Mouse (Mus musculus): ENCODE measurements at regions not wholly inside any gene's neighbourhood (a gene's known extent, or its start where the extent isn't known, plus 50 kb on each side); places are given as distances from the start of the nearest gene placed in this dataset.
A peak's percentile ranks its signal among the peaks of the same experiment; 100 is the strongest.

- no peaks in the 10 kb centered on the region for H3K4me1 ChIP-seq (replicated peaks)
- ATAC-seq, result no peak
- 90% methylated on average over 1 of the region's 1 CpGs for WGBS
- H3K4me3 ChIP-seq (replicated peaks), result no peak overlapping the region
- H3K9ac ChIP-seq (replicated peaks), result no peak overlapping the region
- no peaks in the 10 kb centered on the region for H3K27me3 ChIP-seq
- no peaks in the 10 kb centered on the region for H3K36me3 ChIP-seq
- H3K4me2 ChIP-seq (replicated peaks), result no peak overlapping the region
- H3K27ac ChIP-seq, result no peak overlapping the region
- H3K9me3 ChIP-seq, result peaks cover 4% of the 10 kb centered on the region; the same call in 1 of the 2 replicates
Measured at GRCm38 (mm10) chr13:69410359-69410758, 123.2 kb upstream of the Nsun2 start.

GRCm38 (mm10) chr13:69414813-69415212 lies 118.7 kb upstream of the Nsun2 start:
- no peak overlapping the region for H3K27ac ChIP-seq
- no peaks in the 10 kb centered on the region for H3K36me3 ChIP-seq
- no peaks in the 10 kb centered on the region for H3K4me1 ChIP-seq (replicated peaks)
- H3K9ac ChIP-seq (replicated peaks), result no peak overlapping the region
- WGBS, result 87% methylated on average over 7 of the region's 7 CpGs
- no peak for ATAC-seq
- no peaks in the 10 kb centered on the region for H3K27me3 ChIP-seq
- H3K4me3 ChIP-seq (replicated peaks), result no peak overlapping the region
- peaks cover 4% of the 10 kb centered on the region; the same call in 1 of the 2 replicates for H3K9me3 ChIP-seq
- no peak overlapping the region for H3K4me2 ChIP-seq (replicated peaks)

GRCm38 (mm10) chr13:69416726-69417125 lies 116.8 kb upstream of the Nsun2 start:
- H3K36me3 ChIP-seq, result no peaks in the 10 kb centered on the region
- no peak overlapping the region for H3K9ac ChIP-seq (replicated peaks)
- H3K27ac ChIP-seq, result no peak overlapping the region
- no peaks in the 10 kb centered on the region for H3K9me3 ChIP-seq
- no peak for ATAC-seq
- no peaks in the 10 kb centered on the region for H3K4me1 ChIP-seq (replicated peaks)
- H3K4me3 ChIP-seq (replicated peaks), result no peak overlapping the region
- no peak overlapping the region for H3K4me2 ChIP-seq (replicated peaks)
- WGBS, result 47% methylated on average over 2 of the region's 2 CpGs
- H3K27me3 ChIP-seq, result no peaks in the 10 kb centered on the region

GRCm38 (mm10) chr13:69417855-69418478 lies 115.6 kb upstream of the Nsun2 start:
- ATAC-seq, result no peak
- H3K4me3 ChIP-seq (replicated peaks), result no peak overlapping the region
- no peaks in the 10 kb centered on the region for H3K9me3 ChIP-seq
- H3K27ac ChIP-seq, result no peak overlapping the region
- H3K4me1 ChIP-seq (replicated peaks), result no peaks in the 10 kb centered on the region
- 88% methylated on average over 13 of the region's 14 CpGs for WGBS
- H3K36me3 ChIP-seq, result no peaks in the 10 kb centered on the region
- H3K9ac ChIP-seq (replicated peaks), result no peak overlapping the region
- no peaks in the 10 kb centered on the region for H3K27me3 ChIP-seq
- no peak overlapping the region for H3K4me2 ChIP-seq (replicated peaks)

- ATAC-seq, result no peak
- Histone ChIP-seq H3K27me3 (no peaks in the 10 kb centered on the region), H3K4me2 (replicated peaks) (no peak overlapping the region), H3K9ac (replicated peaks) (no peak overlapping the region), H3K36me3 (no peaks in the 10 kb centered on the region), H3K9me3 (no peaks in the 10 kb centered on the region), H3K4me3 (replicated peaks) (no peak overlapping the region), H3K27ac (no peak overlapping the region), H3K4me1 (replicated peaks) (no peaks in the 10 kb centered on the region)
- WGBS, result 86% methylated on average over 8 of the region's 8 CpGs
Measured at GRCm38 (mm10) chr13:69420166-69420565, 113.4 kb upstream of the Nsun2 start.

GRCm38 (mm10) chr13:69421966-69422365 lies 111.6 kb upstream of the Nsun2 start:
- H3K36me3 ChIP-seq, result no peaks in the 10 kb centered on the region
- no peak for ATAC-seq
- no peak overlapping the region for H3K27ac ChIP-seq
- H3K4me3 ChIP-seq (replicated peaks), result no peak overlapping the region
- no peaks in the 10 kb centered on the region for H3K27me3 ChIP-seq
- H3K9ac ChIP-seq (replicated peaks), result no peak overlapping the region
- peaks cover 8% of the 10 kb centered on the region for H3K4me1 ChIP-seq (replicated peaks)
- H3K4me2 ChIP-seq (replicated peaks), result no peak overlapping the region
- H3K9me3 ChIP-seq, result no peaks in the 10 kb centered on the region

GRCm38 (mm10) chr13:69426117-69426516 lies 107.4 kb upstream of the Nsun2 start:
- Histone ChIP-seq H3K4me3 (replicated peaks) (no peak overlapping the region), H3K27me3 (no peaks in the 10 kb centered on the region), H3K27ac (0 out of 2 replicates have a peak overlapping the region, but pooled peaks have one; percentile 30), H3K9me3 (no peaks in the 10 kb centered on the region), H3K4me1 (replicated peaks) (peaks cover 21% of the 10 kb centered on the region), H3K4me2 (replicated peaks) (no peak overlapping the region), H3K36me3 (no peaks in the 10 kb centered on the region), H3K9ac (replicated peaks) (no peak overlapping the region)
- 51% methylated on average over 6 of the region's 6 CpGs for WGBS
- ATAC-seq, result 0 out of 2 replicates have a peak, but pooled peaks have one; percentile 29

- Histone ChIP-seq H3K9ac (replicated peaks) (no peak overlapping the region), H3K27ac (no peak overlapping the region; the same call in 1 of the 2 replicates), H3K4me2 (replicated peaks) (no peak overlapping the region), H3K4me3 (replicated peaks) (no peak overlapping the region), H3K9me3 (no peaks in the 10 kb centered on the region), H3K4me1 (replicated peaks) (peaks cover 21% of the 10 kb centered on the region), H3K36me3 (no peaks in the 10 kb centered on the region), H3K27me3 (no peaks in the 10 kb centered on the region)
- WGBS, result 14% methylated on average over 5 of the region's 5 CpGs
- peak; percentile 89 for ATAC-seq
Measured at GRCm38 (mm10) chr13:69429596-69429995, 104.0 kb upstream of the Nsun2 start.

GRCm38 (mm10) chr13:69433461-69434323 lies 99.9 kb upstream of the Nsun2 start:
- H3K4me3 ChIP-seq (replicated peaks), result no peak overlapping the region
- H3K27me3 ChIP-seq, result no peaks in the 10 kb centered on the region
- 89% methylated on average over 8 of the region's 8 CpGs for WGBS
- no peak overlapping the region for H3K9ac ChIP-seq (replicated peaks)
- no peak overlapping the region for H3K27ac ChIP-seq
- peaks cover 13% of the 10 kb centered on the region for H3K4me1 ChIP-seq (replicated peaks)
- H3K4me2 ChIP-seq (replicated peaks), result no peak overlapping the region
- no peaks in the 10 kb centered on the region for H3K9me3 ChIP-seq
- H3K36me3 ChIP-seq, result no peaks in the 10 kb centered on the region
- no peak for ATAC-seq

GRCm38 (mm10) chr13:69439486-69439885 lies 94.1 kb upstream of the Nsun2 start:
- H3K4me1 ChIP-seq (replicated peaks), result no peaks in the 10 kb centered on the region
- H3K9me3 ChIP-seq, result no peaks in the 10 kb centered on the region
- no peak for ATAC-seq
- H3K36me3 ChIP-seq, result no peaks in the 10 kb centered on the region
- no peak overlapping the region for H3K9ac ChIP-seq (replicated peaks)
- no peak overlapping the region for H3K4me3 ChIP-seq (replicated peaks)
- WGBS, result 89% methylated on average over 9 of the region's 9 CpGs
- no peaks in the 10 kb centered on the region for H3K27me3 ChIP-seq
- H3K27ac ChIP-seq, result no peak overlapping the region
- no peak overlapping the region for H3K4me2 ChIP-seq (replicated peaks)

- Histone ChIP-seq H3K4me1 (replicated peaks) (no peaks in the 10 kb centered on the region), H3K9ac (replicated peaks) (no peak overlapping the region), H3K4me2 (replicated peaks) (no peak overlapping the region), H3K9me3 (no peaks in the 10 kb centered on the region), H3K4me3 (replicated peaks) (no peak overlapping the region), H3K27me3 (no peaks in the 10 kb centered on the region), H3K27ac (no peak overlapping the region), H3K36me3 (no peaks in the 10 kb centered on the region)
- 0 out of 2 replicates have a peak, but pooled peaks have one; percentile 12 for ATAC-seq
- WGBS, result 67% methylated on average over 1 of the region's 1 CpGs
Measured at GRCm38 (mm10) chr13:69441798-69442197, 91.7 kb upstream of the Nsun2 start.

- Histone ChIP-seq H3K27ac (no peak overlapping the region), H3K27me3 (no peaks in the 10 kb centered on the region), H3K4me3 (replicated peaks) (no peak overlapping the region), H3K4me2 (replicated peaks) (no peak overlapping the region), H3K36me3 (no peaks in the 10 kb centered on the region), H3K4me1 (replicated peaks) (no peaks in the 10 kb centered on the region), H3K9me3 (no peaks in the 10 kb centered on the region), H3K9ac (replicated peaks) (no peak overlapping the region)
- no peak for ATAC-seq
- 69% methylated on average over 4 of the region's 4 CpGs for WGBS
Measured at GRCm38 (mm10) chr13:69445611-69446010, 87.9 kb upstream of the Nsun2 start.
